Mouse (Mus musculus): Measurements from ENCODE around the gene G430095P16Rik.

GRCm38 (mm10) chr8:84698929-84699401 lies 23.8 kb upstream of the G430095P16Rik start:
- TF ChIP-seq CTCF (IDR thresholded peaks at IDR 0.05; ENCODE audit: control insufficient read depth, insufficient read depth, insufficient read length) (no peak), USF1 (IDR thresholded peaks at IDR 0.05; ENCODE audit: low read depth) (no peak), CEBPB (IDR thresholded peaks at IDR 0.05; ENCODE audit: low read depth) (no peak), MYOG (IDR thresholded peaks at IDR 0.05; ENCODE audit: control insufficient read depth, extremely low read depth, insufficient read length) (no peak), MAX (IDR thresholded peaks at IDR 0.05) (no peak), MYOD1 (IDR thresholded peaks at IDR 0.05; ENCODE audit: control insufficient read depth, insufficient read length, low read depth) (no peak)

All from C2C12 (cell line).